In genomic region chr14:120875811-120876388, GRCm38 (mm10) we compare ENCODE assay signal across 17 mouse cellular contexts. TPM values are rescaled to one million over a fixed set of nuclear protein-coding genes. Genes with fewer than 3 reads are reported as not detected.
DNase-seq lines count a peak whose midpoint lies in the region; ATAC-seq lines count a peak whose summit lies in the region.
"Had no signal": no experiment of that assay in that cellular context is flagged by ENCODE, and none has a peak within 500 bp of the region (broad histone marks: within the 10 kb centered on the region; RNA-seq: fewer than 3 reads in every experiment).

No protein-coding gene starts in this region.

- 38% methylated on average over 16 of the region's 16 CpGs for WGBS in heart, embryonic 12.5 days
- 85% methylated on average over 16 of the region's 16 CpGs for WGBS in hindbrain, embryonic 10.5 days

- peak overlapping the region; percentile 30 for H3K4me2 ChIP-seq in heart, embryonic 12.5 days
- H3K4me2 ChIP-seq: embryonic facial prominence, embryonic 15.5 days; hindbrain, embryonic 13.5 days; intestine, embryonic 15.5 days; stomach, embryonic 15.5 days had no signal

- no peak for DNase-seq in cerebellum, adult 8-10 months
- peak; percentile 14 for DNase-seq in c-Kit-positive CD71-negative TER-119-negative erythroid progenitor cells, embryonic 14.5 days (ENCODE audit: low read depth)
- no peak for DNase-seq in cerebellum, adult 9-11 months
- DNase-seq in hindbrain, embryonic 10.5 days (ENCODE audit: low spot score): no peak
- DNase-seq: cerebellum, adult 18-20 months; gastrocnemius, postnatal 25 days; lung, adult 2 months had no signal

- H3K27ac ChIP-seq in heart, embryonic 12.5 days (ENCODE audit: poor library complexity, severe bottlenecking): peak overlapping the region; percentile 70
- H3K27ac ChIP-seq in hindbrain, embryonic 10.5 days: no peak overlapping the region
- H3K27ac ChIP-seq: embryonic facial prominence, embryonic 15.5 days; hindbrain, embryonic 13.5 days; intestine, embryonic 15.5 days; stomach, embryonic 15.5 days had no signal

- no peak overlapping the region for H3K4me3 ChIP-seq in heart, embryonic 12.5 days
- H3K4me3 ChIP-seq in hindbrain, embryonic 10.5 days: no peak overlapping the region
- H3K4me3 ChIP-seq: embryonic facial prominence, embryonic 15.5 days; hindbrain, embryonic 13.5 days; intestine, embryonic 15.5 days; stomach, embryonic 15.5 days had no signal

- ATAC-seq in cerebellum, adult (ENCODE audit: insufficient number of reproducible peaks, low FRiP score, low TSS enrichment): 0 out of 2 replicates have a peak, but pooled peaks have one; percentile 26
- ATAC-seq in heart, embryonic 12.5 days (ENCODE audit: insufficient number of reproducible peaks, low FRiP score): no peak
- peak; percentile 82 for ATAC-seq in megakaryocyte, adult 5-6 weeks (ENCODE audit: poor library complexity, severe bottlenecking)
- ATAC-seq in activated CD4-positive, CD25-positive, alpha-beta regulatory T cell, adult 4 months: no peak
- ATAC-seq: CD4-positive, CD25-positive, alpha-beta regulatory T cell, adult 4 months; intestine, embryonic 15.5 days; midbrain, embryonic 16.5 days had no signal

- H3K4me1 ChIP-seq in heart, embryonic 12.5 days (replicated peaks): peaks cover 35% of the 10 kb centered on the region
- peaks cover 13% of the 10 kb centered on the region for H3K4me1 ChIP-seq in hindbrain, embryonic 10.5 days (replicated peaks)
- H3K4me1 ChIP-seq: embryonic facial prominence, embryonic 15.5 days; intestine, embryonic 15.5 days; stomach, embryonic 15.5 days had no signal

- 0 out of 2 replicates have a peak overlapping the region, but pooled peaks have one; percentile 4 for H3K9ac ChIP-seq in heart, embryonic 12.5 days
- H3K9ac ChIP-seq: embryonic facial prominence, embryonic 15.5 days; hindbrain, embryonic 13.5 days; intestine, embryonic 15.5 days; stomach, embryonic 15.5 days had no signal

- H3K9me3 ChIP-seq in heart, embryonic 12.5 days (replicated peaks): no peaks in the 10 kb centered on the region
- H3K9me3 ChIP-seq in hindbrain, embryonic 10.5 days: no peaks in the 10 kb centered on the region
- H3K9me3 ChIP-seq: embryonic facial prominence, embryonic 15.5 days; hindbrain, embryonic 13.5 days; intestine, embryonic 15.5 days; stomach, embryonic 15.5 days had no signal

- H3K27me3 ChIP-seq in heart, embryonic 12.5 days (replicated peaks): no peaks in the 10 kb centered on the region
- H3K27me3 ChIP-seq in hindbrain, embryonic 10.5 days (ENCODE audit: insufficient read depth, poor library complexity, severe bottlenecking): no peaks in the 10 kb centered on the region
- H3K27me3 ChIP-seq: embryonic facial prominence, embryonic 15.5 days; hindbrain, embryonic 13.5 days; intestine, embryonic 15.5 days; stomach, embryonic 15.5 days had no signal

- no peaks in the 10 kb centered on the region for H3K36me3 ChIP-seq in heart, embryonic 12.5 days
- H3K36me3 ChIP-seq in hindbrain, embryonic 10.5 days: no peaks in the 10 kb centered on the region
- H3K36me3 ChIP-seq: embryonic facial prominence, embryonic 15.5 days; hindbrain, embryonic 13.5 days; intestine, embryonic 15.5 days; stomach, embryonic 15.5 days had no signal

RNA-seq across cellular contexts. Expression of gene Ipo5, which starts 35.1 kb away (rescaled TPM):
- 98.8 and 103 TPM in 2 replicates for polyA plus RNA-seq in heart, embryonic 12.5 days (2016; fragmentation: Nextera tagmentation; extraction: Ambion mirVana)
- total RNA-seq in megakaryocyte, adult 5-6 weeks (2015): 60.0 and 61.0 TPM in 2 replicates
- 96.7 and 102 TPM in 2 replicates for total RNA-seq in megakaryocyte, adult 5-6 weeks (2017)
- 10 to 100 TPM; 43.4 to 46.7 TPM for polyA plus RNA-seq in activated CD4-positive, CD25-positive, alpha-beta regulatory T cell, adult 4 months (2017; shearing (Covaris generic))
- 105 and 132 TPM in 2 replicates for polyA plus RNA-seq in hindbrain, embryonic 10.5 days (2016; fragmentation: Nextera tagmentation; extraction: Ambion mirVana)

Comparison
In these comparisons a context has a peak if more than half of its experiments do, and no peak if none do; other contexts are left out.
1. ATAC-seq: peak in cerebellum, adult (single experiment) and megakaryocyte, adult 5-6 weeks (single experiment); none in heart, embryonic 12.5 days (single experiment) and activated CD4-positive, CD25-positive, alpha-beta regulatory T cell, adult 4 months (single experiment).